ENCODE assay signal across 21 mouse cellular contexts in genomic region chr1:152398708-152399107, GRCm38 (mm10). TPM values are rescaled to one million over a fixed set of nuclear protein-coding genes. Genes with fewer than 3 reads are reported as not detected.
"Had no signal": no experiment of that assay in that cellular context is flagged by ENCODE, and none has a peak within 500 bp of the region (broad histone marks: within the 10 kb centered on the region; RNA-seq: fewer than 3 reads in every experiment).

No protein-coding gene starts in this region.

- DNase-seq: kidney, adult 2 months; kidney, postnatal 25 days; left cerebral cortex, postnatal 4 days; lung, embryonic 14.5 days; right cerebral cortex, adult 18-20 months; right cerebral cortex, postnatal 25 days; spleen, adult 18-20 months; thymus, adult 18-20 months; thymus, postnatal 36 days had no signal

- H3K9me3 ChIP-seq: limb, embryonic 15.5 days; midbrain, embryonic 12.5 days; midbrain, embryonic 15.5 days; neural tube, embryonic 12.5 days; neural tube, embryonic 15.5 days; stomach, embryonic 15.5 days had no signal

- H3K9ac ChIP-seq: limb, embryonic 12.5 days; limb, embryonic 15.5 days; lung, embryonic 14.5 days; midbrain, embryonic 12.5 days; midbrain, embryonic 15.5 days; neural tube, embryonic 12.5 days; stomach, embryonic 15.5 days had no signal

- H3K36me3 ChIP-seq: limb, embryonic 12.5 days; limb, embryonic 15.5 days; midbrain, embryonic 12.5 days; midbrain, embryonic 15.5 days; neural tube, embryonic 12.5 days; neural tube, embryonic 15.5 days; stomach, embryonic 15.5 days had no signal

- ATAC-seq: intestine, postnatal 0 days; lung, postnatal 0 days; midbrain, embryonic 15.5 days had no signal

- H3K27ac ChIP-seq: kidney, postnatal 0 days; limb, embryonic 12.5 days; limb, embryonic 15.5 days; macrophage; midbrain, embryonic 12.5 days; midbrain, embryonic 15.5 days; neural tube, embryonic 12.5 days; neural tube, embryonic 15.5 days; stomach, embryonic 15.5 days had no signal

- H3K4me3 ChIP-seq: midbrain, embryonic 12.5 days had no signal

RNA-seq across cellular contexts. Expression of gene Colgalt2, which starts 0.9 kb away (rescaled TPM):
- total RNA-seq: megakaryocyte, adult 5-6 weeks had no signal
- polyA plus RNA-seq: macrophage had no signal
